Mouse (Mus musculus) ovary, postnatal 36 days (tissue): Measurements from ENCODE around the gene Parp8.

Experiments
- DNase-seq: peaks from one replicate; pipeline ENCODE4 v3.0.0; 2022; ENCODE audit warnings: low spot score, mixed read lengths

The Parp8 gene

GRCm38 (mm10) chr13:117018676-117019075 is 6.7 kb downstream of the Parp8 start:
- DNase-seq, result no peak

- no peak for DNase-seq
Observed at GRCm38 (mm10) chr13:117013516-117013915, 11.8 kb downstream of the Parp8 start.

- DNase-seq, result no peak
Observed at GRCm38 (mm10) chr13:117012031-117012430, 13.3 kb downstream of the Parp8 start.

DNA sequence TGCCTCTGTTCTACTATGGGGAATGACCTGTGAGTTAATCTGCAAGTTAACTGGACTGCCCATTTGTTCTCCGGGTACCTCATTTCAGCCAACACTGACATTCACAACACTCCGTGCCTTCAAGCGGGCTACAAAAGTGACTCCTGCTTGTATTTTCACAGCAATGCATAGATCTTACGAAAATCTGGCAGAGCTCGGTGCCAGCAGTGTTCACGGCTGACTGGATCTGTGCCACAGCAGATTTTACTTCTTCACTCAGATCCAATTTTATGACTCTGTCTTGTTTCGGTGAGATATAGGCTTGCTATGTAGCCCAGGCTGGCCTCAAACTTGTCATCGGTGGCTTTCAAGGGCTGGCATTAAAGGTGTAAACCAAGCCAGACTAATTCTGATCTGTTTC is 15.2 kb downstream of the Parp8 start:
- DNase-seq, result no peak

DNA sequence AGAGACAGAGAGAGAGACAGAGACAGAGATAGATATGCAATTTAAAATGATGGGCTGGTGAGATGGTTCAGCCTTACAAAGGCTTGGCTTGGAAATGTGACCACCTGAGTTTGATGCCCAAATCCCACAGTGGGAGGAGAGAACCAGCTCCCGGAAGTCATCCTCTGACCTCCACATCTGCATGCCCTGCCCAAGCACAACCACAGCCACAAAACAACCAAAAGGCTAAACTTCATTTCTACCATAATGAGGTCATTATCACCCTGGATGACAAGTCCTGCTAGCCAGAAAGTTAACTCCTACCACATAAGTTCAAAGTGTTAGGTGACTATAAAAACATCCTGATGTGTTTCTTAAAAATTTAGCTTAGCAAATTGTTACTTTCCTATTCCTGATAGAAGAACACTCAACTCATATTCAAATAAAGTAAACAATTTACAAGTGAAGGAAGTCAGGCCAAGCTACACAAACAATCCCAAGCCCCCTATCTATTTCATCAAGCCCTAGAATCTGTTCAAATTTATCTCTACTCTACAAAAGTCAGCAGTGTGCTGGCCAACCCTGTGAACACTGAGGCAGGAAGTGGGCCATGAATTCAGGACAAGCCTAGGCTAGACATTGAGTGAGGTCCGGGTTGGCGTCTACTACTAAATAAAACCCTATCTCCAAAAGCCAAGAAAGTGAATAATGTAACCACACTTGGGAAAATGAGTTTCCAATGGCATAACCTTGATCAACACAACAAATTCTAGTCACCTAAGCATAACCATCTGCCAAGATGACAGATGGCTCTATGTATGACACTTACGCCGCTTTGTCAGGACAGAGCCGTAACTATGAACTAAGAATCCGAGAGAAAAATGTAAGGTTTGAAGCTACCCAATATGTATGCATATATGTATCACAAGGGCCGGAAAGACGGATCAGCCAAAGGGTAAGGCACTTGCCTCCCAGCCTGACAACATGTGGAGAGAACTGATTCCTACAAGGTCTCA is 17.0 kb downstream of the Parp8 start:
- no peak for DNase-seq

- DNase-seq, result no peak
Observed at GRCm38 (mm10) chr13:117007566-117007965, 17.8 kb downstream of the Parp8 start.

- DNase-seq, result no peak
Observed at GRCm38 (mm10) chr13:117006638-117007037, 18.7 kb downstream of the Parp8 start.

- no peak for DNase-seq
Observed at GRCm38 (mm10) chr13:117000493-117000892, 24.8 kb downstream of the Parp8 start.

DNA sequence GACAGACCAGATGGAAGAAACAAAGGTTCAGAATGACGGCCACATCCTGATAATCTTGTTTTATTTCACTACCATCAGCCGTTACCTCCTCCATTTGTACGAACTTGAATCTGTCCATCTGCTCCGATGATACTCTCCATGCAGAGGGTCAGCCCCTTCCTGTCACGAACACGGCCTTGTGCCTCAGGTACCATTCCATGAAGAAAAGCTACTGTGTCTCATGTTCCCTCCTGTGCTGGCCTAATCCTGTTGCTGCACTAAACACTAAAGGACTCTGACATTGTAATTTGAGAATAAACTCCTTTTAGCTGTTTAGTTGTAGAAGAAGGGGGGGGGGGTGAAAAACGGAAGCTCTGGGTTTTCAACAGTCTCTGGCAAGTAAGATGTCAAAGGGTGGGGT is 33.8 kb downstream of the Parp8 start:
- DNase-seq, result no peak

DNA sequence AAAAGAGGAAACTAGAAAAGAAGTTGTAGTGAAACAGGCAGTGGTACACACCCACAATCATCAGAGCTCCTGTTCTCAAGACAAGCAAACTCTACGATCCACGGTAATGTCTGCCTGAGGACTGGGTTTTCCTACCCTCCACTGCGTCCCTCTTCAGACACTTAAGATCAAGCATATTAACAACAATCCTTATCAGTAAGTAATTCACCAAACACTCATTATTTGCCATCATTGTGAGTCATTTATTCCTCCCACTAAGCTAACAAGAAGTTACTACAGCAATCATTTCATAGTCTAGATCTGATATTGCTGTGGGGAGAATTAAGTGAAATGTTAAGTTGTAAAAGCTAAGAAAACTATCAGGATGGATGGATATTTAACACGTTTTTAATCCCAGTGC is 35.0 kb downstream of the Parp8 start:
- no peak for DNase-seq

DNA sequence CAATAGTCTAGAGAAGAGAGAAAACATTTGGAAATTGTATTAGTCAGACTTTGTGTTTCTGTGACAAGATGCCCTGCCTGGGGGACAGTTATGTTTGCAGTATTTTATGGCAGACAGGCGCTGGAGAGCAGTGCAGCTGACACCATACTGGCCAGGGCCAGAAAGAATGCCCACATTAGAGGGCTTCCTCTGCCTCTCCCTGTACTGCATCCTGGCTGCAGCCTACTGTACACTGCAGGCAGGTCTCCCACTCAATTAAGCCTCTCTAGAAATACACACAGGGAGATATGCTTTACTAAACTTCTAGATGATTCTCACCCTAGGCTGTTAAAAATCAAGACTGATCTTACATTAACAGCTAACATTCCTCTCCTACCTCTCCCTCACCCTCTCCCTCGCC is 36.6 kb downstream of the Parp8 start:
- no peak for DNase-seq

DNA sequence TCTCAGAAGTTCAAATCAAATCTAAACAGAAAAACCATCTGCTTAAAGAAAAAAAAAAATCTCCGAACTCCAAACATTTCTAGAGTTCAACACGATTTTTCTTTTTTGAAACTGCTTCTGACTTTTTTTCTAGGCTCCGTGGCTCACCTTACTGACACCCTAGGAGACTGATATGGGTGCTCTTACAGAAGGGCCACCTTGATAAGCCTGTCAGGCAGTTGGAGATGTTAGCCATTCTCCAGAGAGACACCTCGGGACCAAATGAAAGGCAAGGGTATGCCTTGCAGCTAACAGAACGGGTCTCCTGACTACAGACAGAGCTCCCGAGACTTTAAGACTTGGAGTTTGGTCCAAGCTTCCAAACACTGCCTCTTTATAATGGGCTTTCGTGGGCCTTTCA is 37.1 kb downstream of the Parp8 start:
- DNase-seq, result no peak

GRCm38 (mm10) chr13:116987284-116987683 is 38.1 kb downstream of the Parp8 start:
- no peak for DNase-seq

DNA sequence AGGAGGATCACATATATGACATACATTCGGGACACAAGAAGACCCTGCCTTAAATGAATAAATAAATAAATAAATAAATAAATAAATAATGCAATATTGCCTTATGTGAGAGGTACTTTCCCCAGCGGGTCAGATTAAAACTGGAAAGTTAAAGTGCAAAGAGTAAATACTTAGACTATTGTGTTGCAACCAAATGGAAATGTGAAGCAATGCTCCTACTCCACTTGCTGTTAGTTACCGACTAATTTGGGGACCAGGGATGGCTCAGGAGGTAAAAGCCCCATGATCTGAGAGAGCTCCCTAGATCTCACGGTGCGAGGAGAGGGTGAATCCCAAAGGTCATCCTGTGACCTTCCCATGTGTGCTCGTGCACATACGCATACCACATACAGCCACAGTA is 38.7 kb downstream of the Parp8 start:
- DNase-seq, result no peak

GRCm38 (mm10) chr13:116974081-116974860 is 51.1 kb downstream of the Parp8 start:
- DNase-seq, result no peak

- no peak for DNase-seq
Observed at GRCm38 (mm10) chr13:116973491-116973890, 51.8 kb downstream of the Parp8 start.

- DNase-seq, result no peak
Observed at GRCm38 (mm10) chr13:116972036-116972611, 53.2 kb downstream of the Parp8 start.

- no peak for DNase-seq
Observed at GRCm38 (mm10) chr13:116970706-116971428, 54.5 kb downstream of the Parp8 start.

GRCm38 (mm10) chr13:116969650-116970049 is 55.7 kb downstream of the Parp8 start:
- no peak for DNase-seq

DNA sequence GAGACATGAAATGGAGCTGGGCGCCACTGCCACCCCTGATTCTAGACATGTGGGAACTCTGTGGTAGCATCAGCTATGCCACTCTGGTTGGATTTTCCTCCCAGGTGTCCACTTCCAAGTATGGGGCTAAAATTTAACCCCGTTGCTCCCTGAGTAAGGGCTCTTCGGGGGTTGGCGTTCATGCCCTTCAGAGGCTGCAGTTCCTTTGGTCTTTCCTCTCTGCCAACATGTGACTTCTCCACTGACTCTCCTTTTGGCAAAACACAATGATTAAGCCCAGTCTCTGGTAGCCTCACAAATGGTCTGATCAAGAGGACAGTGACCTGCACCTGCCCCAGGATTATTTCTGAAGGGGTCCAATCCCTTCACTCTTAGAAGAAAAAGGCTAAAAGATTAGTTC is 56.4 kb downstream of the Parp8 start:
- no peak for DNase-seq

DNA sequence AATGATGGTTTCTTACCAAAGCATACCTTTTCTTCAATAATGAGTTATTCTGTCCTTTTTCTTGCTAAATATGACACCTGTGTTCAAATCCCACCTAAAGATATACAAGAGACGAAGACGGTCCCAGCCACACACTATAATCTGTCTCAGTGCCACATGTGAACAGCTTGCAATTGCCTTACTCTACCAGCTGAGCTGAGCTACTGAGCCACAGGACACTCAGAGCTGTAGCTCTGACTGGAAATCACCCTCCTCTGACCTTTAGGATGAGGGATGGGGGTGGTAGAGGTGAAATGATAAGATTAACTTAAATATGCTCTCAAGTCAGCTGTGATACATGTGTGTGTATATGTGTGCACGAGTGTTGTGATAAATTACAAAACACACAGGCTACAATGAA is 57.9 kb downstream of the Parp8 start:
- no peak for DNase-seq
